Mouse (Mus musculus) myocyte (in vitro differentiated cells): ENCODE data around the gene Shisa9. TPM values are rescaled to one million over a fixed set of nuclear protein-coding genes. Genes with fewer than 3 reads are reported as not detected.

Source experiments
- H3K27me3 ChIP-seq: one replicate; pipeline ENCODE4 v1.6.1; 2011; ENCODE audit not compliant: control insufficient read depth, insufficient read depth, insufficient read length
- H3K36me3 ChIP-seq: one replicate; pipeline ENCODE4 v1.6.1; 2011; ENCODE audit not compliant: control insufficient read depth, insufficient read depth
- H3K4me2 ChIP-seq: one replicate; pipeline ENCODE4 v1.6.1; 2011; ENCODE audit warnings: low read depth, control low read depth
- H3K4me3 ChIP-seq: one replicate; pipeline ENCODE4 v1.5.1; 2011; ENCODE audit warnings: mild to moderate bottlenecking, control low read depth, moderate library complexity
- H3K79me2 ChIP-seq: one replicate; pipeline ENCODE4 v1.6.1; 2011; ENCODE audit not compliant: control insufficient read depth, insufficient read depth
- H3ac ChIP-seq: one replicate; pipeline ENCODE4 v1.6.1; 2011; ENCODE audit not compliant: control insufficient read depth, insufficient read length
- CEBPB ChIP-seq: IDR thresholded peaks from 2 replicates; pipeline ENCODE4 v1.6.1; 2011; ENCODE audit warnings: mild to moderate bottlenecking, moderate library complexity; ENCODE audit not compliant: poor library complexity, insufficient read depth, severe bottlenecking
- E2F4 ChIP-seq: IDR thresholded peaks from one replicate; pipeline ENCODE4 v1.6.1; 2011; ENCODE audit warnings: mild to moderate bottlenecking, control low read depth, moderate library complexity; ENCODE audit not compliant: insufficient read depth
- MAX ChIP-seq: IDR thresholded peaks from one replicate; pipeline ENCODE4 v1.6.1; 2011; ENCODE audit warnings: low read depth, mild to moderate bottlenecking, control low read depth
- MYOD1 ChIP-seq, 3 experiments: IDR thresholded peaks; one replicate each; pipeline ENCODE4 v1.6.1; 2011; ENCODE audit warnings: control low read depth in 2 of 3, low read depth in 2 of 3, mild to moderate bottlenecking in 2 of 3, moderate library complexity in 1 of 3; ENCODE audit not compliant: insufficient read length in 2 of 3, control insufficient read depth in 1 of 3
- MYOG ChIP-seq, 3 experiments: IDR thresholded peaks; one replicate each; pipeline ENCODE4 v1.6.1; 2011; ENCODE audit warnings: control low read depth in 2 of 3, low read depth in 2 of 3, mild to moderate bottlenecking in 2 of 3; ENCODE audit not compliant: insufficient read length in 2 of 3, control insufficient read depth in 1 of 3, insufficient read depth in 1 of 3
- POLR2A ChIP-seq: IDR thresholded peaks from one replicate; pipeline ENCODE4 v1.6.1; 2011; ENCODE audit warnings: low read depth, mild to moderate bottlenecking, control low read depth, moderate library complexity; ENCODE audit not compliant: insufficient read length
- POLR2AphosphoS2 ChIP-seq: IDR thresholded peaks from one replicate; pipeline ENCODE4 v1.6.1; 2011; ENCODE audit warnings: low read depth, control low read depth; ENCODE audit not compliant: insufficient read length
- REST ChIP-seq: IDR thresholded peaks from one replicate; pipeline ENCODE4 v1.6.1; 2011; ENCODE audit warnings: mild to moderate bottlenecking, control low read depth, moderate library complexity; ENCODE audit not compliant: insufficient read depth, insufficient read length
- SRF ChIP-seq: IDR thresholded peaks from one replicate; pipeline ENCODE4 v1.6.1; 2011; ENCODE audit warnings: low read depth; ENCODE audit not compliant: control insufficient read depth, insufficient read length
- TCF12 ChIP-seq: IDR thresholded peaks from one replicate; pipeline ENCODE4 v1.6.1; 2011; ENCODE audit warnings: mild to moderate bottlenecking, control low read depth; ENCODE audit not compliant: poor library complexity, insufficient read depth, severe bottlenecking
- TCF3 ChIP-seq: IDR thresholded peaks from one replicate; pipeline ENCODE4 v1.6.1; 2011; ENCODE audit warnings: low read depth, control low read depth; ENCODE audit not compliant: insufficient read length
- USF1 ChIP-seq: IDR thresholded peaks from one replicate; pipeline ENCODE4 v1.6.1; 2011; ENCODE audit warnings: low read depth, mild to moderate bottlenecking, control low read depth, moderate library complexity
- polyA plus RNA-seq: library from polyadenylated mRNA; unstranded; fragments of >200 nt; fragmentation: generic; extraction: Trizol; gene quantifications from one replicate; pipeline ENCODE4 v1.2.1, GENCODE M21; 2012; ENCODE audit warnings: missing spikeins

Gene Shisa9
- polyA plus RNA-seq, 1 experiment, result not detected

GRCm38 (mm10) chr16:11987056-11987455 lies 3.1 kb downstream of the Shisa9 start:
- H3ac ChIP-seq, result no peak overlapping the region
- no peak overlapping the region for H3K4me3 ChIP-seq
- peaks cover 46% of the 10 kb centered on the region for H3K27me3 ChIP-seq
- no peaks in the 10 kb centered on the region for H3K79me2 ChIP-seq
- H3K4me2 ChIP-seq, result no peak overlapping the region
- H3K36me3 ChIP-seq, result no peaks in the 10 kb centered on the region
- no peak for TF ChIP-seq USF1
- no peak for TF ChIP-seq POLR2AphosphoS2
- TF ChIP-seq MYOD1 (IDR thresholded peaks at IDR 0.05; ENCODE audit: control insufficient read depth in 1 of 3, insufficient read length in 2 of 3, low read depth in 2 of 3), result no peak
- no peak for TF ChIP-seq TCF3
- TF ChIP-seq CEBPB, result no peak
- no peak for TF ChIP-seq MYOG (IDR thresholded peaks at IDR 0.05; ENCODE audit: control insufficient read depth in 1 of 3, insufficient read depth in 1 of 3, insufficient read length in 2 of 3, low read depth in 2 of 3)
- TF ChIP-seq SRF, result no peak
- no peak for TF ChIP-seq POLR2A
- no peak for TF ChIP-seq MAX
- TF ChIP-seq TCF12, result no peak
- no peak for TF ChIP-seq E2F4
- TF ChIP-seq REST, result no peak

DNA sequence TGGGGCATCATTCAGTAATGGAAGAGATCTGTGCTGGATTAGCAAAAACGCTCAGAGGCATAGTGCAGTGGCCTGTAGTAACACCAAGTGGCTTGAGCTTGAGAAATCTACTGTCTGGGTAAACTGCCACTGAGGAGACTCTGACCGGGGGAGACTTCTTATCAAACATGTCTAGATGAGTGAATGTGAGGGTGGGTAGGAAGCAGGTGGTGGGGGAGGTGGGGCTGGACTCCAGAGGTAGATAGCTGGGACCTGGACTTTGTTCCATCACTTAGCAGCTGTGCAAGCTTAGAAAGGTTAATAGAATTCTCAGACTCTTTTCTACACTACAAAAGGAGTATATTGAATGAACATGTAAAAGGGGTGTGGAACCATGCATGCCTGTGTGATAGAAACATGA lies 21.3 kb downstream of the Shisa9 start:
- TF ChIP-seq USF1 (no peak), MAX (no peak), CEBPB (no peak), TCF3 (no peak), POLR2AphosphoS2 (no peak), MYOD1 (IDR thresholded peaks at IDR 0.05; ENCODE audit: control insufficient read depth in 1 of 3, insufficient read length in 2 of 3, low read depth in 2 of 3) (no peak), TCF12 (no peak), E2F4 (no peak), REST (no peak), POLR2A (no peak), MYOG (IDR thresholded peaks at IDR 0.05; ENCODE audit: control insufficient read depth in 1 of 3, insufficient read depth in 1 of 3, insufficient read length in 2 of 3, low read depth in 2 of 3) (no peak), SRF (no peak)
- Histone ChIP-seq H3K36me3 (no peaks in the 10 kb centered on the region), H3K79me2 (no peaks in the 10 kb centered on the region), H3K4me2 (no peak overlapping the region), H3K4me3 (no peak overlapping the region), H3ac (no peak overlapping the region), H3K27me3 (no peaks in the 10 kb centered on the region)

GRCm38 (mm10) chr16:12010136-12010535 lies 26.2 kb downstream of the Shisa9 start:
- Histone ChIP-seq H3K4me3 (no peak overlapping the region), H3ac (no peak overlapping the region), H3K36me3 (no peaks in the 10 kb centered on the region), H3K4me2 (no peak overlapping the region), H3K27me3 (no peaks in the 10 kb centered on the region), H3K79me2 (no peaks in the 10 kb centered on the region)
- TF ChIP-seq TCF12 (no peak), E2F4 (no peak)

DNA sequence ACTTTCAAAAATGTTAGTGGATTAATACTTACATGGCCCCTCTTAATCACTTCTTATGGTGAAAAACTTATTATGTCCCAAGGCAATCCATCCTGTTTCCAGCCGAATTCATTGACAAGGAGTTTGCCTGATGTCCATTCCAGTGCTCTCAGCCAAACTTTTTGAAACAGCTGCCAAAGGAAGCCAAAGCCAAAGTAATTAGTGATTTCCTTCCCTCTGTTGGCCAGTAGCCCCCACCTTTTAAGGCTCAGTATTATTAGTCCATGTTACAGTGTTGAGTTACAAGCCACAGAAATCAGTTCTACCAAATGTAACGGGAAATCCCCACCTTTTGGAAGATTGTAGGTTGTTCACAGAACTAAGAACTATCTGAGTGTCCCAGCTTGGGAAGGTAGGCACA lies 28.8 kb downstream of the Shisa9 start:
- TF ChIP-seq CEBPB (no peak), MYOD1 (IDR thresholded peaks at IDR 0.05; ENCODE audit: control insufficient read depth in 1 of 3, insufficient read length in 2 of 3, low read depth in 2 of 3) (no peak), POLR2A (no peak), SRF (no peak), E2F4 (no peak), USF1 (no peak), TCF12 (no peak), REST (no peak), TCF3 (no peak), POLR2AphosphoS2 (no peak), MAX (no peak), MYOG (IDR thresholded peaks at IDR 0.05; ENCODE audit: control insufficient read depth in 1 of 3, insufficient read depth in 1 of 3, insufficient read length in 2 of 3, low read depth in 2 of 3) (no peak)
- Histone ChIP-seq H3K4me2 (no peak overlapping the region), H3K4me3 (no peak overlapping the region), H3K27me3 (no peaks in the 10 kb centered on the region), H3K36me3 (no peaks in the 10 kb centered on the region), H3ac (no peak overlapping the region), H3K79me2 (no peaks in the 10 kb centered on the region)

DNA sequence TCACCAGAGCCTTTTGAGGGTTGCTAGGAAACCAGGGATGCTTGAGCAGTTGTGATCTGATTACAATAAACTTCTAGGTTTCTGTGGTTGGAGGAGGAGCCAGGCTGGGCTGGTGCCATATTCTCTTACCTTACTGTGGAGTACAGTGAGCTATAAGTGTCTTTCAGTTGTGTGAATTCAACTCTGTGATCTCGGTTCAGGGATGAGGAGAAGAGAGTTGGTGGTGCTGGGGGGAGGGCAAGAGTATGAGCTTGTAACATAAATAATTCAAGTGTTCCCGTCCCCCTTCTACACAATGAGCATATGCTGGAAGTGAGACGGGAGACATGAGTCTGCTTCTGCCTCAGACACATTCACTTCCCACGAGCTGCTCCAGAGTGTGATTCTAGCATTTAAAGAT lies 30.6 kb downstream of the Shisa9 start:
- no peak for TF ChIP-seq REST
- TF ChIP-seq MYOD1 (IDR thresholded peaks at IDR 0.05; ENCODE audit: control insufficient read depth in 1 of 3, insufficient read length in 2 of 3, low read depth in 2 of 3), result no peak
- no peak for TF ChIP-seq TCF12
- no peak for TF ChIP-seq USF1
- TF ChIP-seq E2F4, result no peak
- TF ChIP-seq SRF, result no peak
- no peak for TF ChIP-seq MYOG (IDR thresholded peaks at IDR 0.05; ENCODE audit: control insufficient read depth in 1 of 3, insufficient read depth in 1 of 3, insufficient read length in 2 of 3, low read depth in 2 of 3)
- TF ChIP-seq MAX, result no peak
- no peak for TF ChIP-seq TCF3
- TF ChIP-seq POLR2A, result no peak
- no peak for TF ChIP-seq POLR2AphosphoS2
- TF ChIP-seq CEBPB, result no peak
- Histone ChIP-seq H3K4me3 (no peak overlapping the region), H3K27me3 (no peaks in the 10 kb centered on the region), H3K4me2 (no peak overlapping the region), H3K79me2 (no peaks in the 10 kb centered on the region), H3ac (no peak overlapping the region), H3K36me3 (no peaks in the 10 kb centered on the region)
